Mouse (Mus musculus) CD4-positive, CD25-positive, alpha-beta regulatory T cell, adult 4 months (primary cell): ENCODE results near the gene C1ql4. TPM values are rescaled to one million over a fixed set of nuclear protein-coding genes. Genes with fewer than 3 reads are reported as not detected.

Source experiments
- polyA plus RNA-seq, 2 experiments: library from polyadenylated mRNA; unstranded; fragments of 100-300 nt; shearing (Covaris generic); gene quantifications; one replicate each; pipeline ENCODE4 v1.2.1; 2017

The C1ql4 gene
- polyA plus RNA-seq, 2 experiments from 2014 or later = not detected

Other genes with a start within 250 kb of the C1ql4 start
- gene Kmt2d, start 216.6 kb downstream of the C1ql4 start, polyA plus RNA-seq = 10 to 100 TPM; 30.9 to 38.6 TPM
- gene Rhebl1, start 193.3 kb downstream of the C1ql4 start, polyA plus RNA-seq = 10 to 100 TPM; 11.3 to 14.2 TPM
- gene Dhh, start 189.3 kb downstream of the C1ql4 start, polyA plus RNA-seq = not detected
- gene Lmbr1l, start 169.6 kb downstream of the C1ql4 start, polyA plus RNA-seq = 10 to 100 TPM; 23.3 to 61.6 TPM
- gene Tuba1b, start 153.3 kb downstream of the C1ql4 start, polyA plus RNA-seq = 100 to 1,000 TPM; 419 to 534 TPM
- not detected for gene Gm49450, start 134.3 kb downstream of the C1ql4 start, polyA plus RNA-seq
- 100 to 1,000 TPM; 212 to 259 TPM for gene Tuba1a, start 134.1 kb downstream of the C1ql4 start, polyA plus RNA-seq
- gene Tuba1c, start 57.9 kb downstream of the C1ql4 start, polyA plus RNA-seq = 100 to 1,000 TPM in 1 of 2 experiments, 10 to 100 TPM in 1; 74.6 to 131 TPM
- not detected for gene Prph, start 32.6 kb downstream of the C1ql4 start, polyA plus RNA-seq
- gene Troap, start 13.2 kb downstream of the C1ql4 start, polyA plus RNA-seq = 1 to 10 TPM in 1 of 2 experiments, under 1 TPM in 1; 0.59 to 1.3 TPM
- not detected for gene Dnajc22, start 5.4 kb upstream of the C1ql4 start, polyA plus RNA-seq
- gene Spats2, start 38.1 kb upstream of the C1ql4 start, polyA plus RNA-seq = under 1 TPM in 1 of 2 experiments, not detected in 1; 0.62 TPM
- gene Kcnh3, start 137.0 kb upstream of the C1ql4 start, polyA plus RNA-seq = 1 to 10 TPM in 1 of 2 experiments, under 1 TPM in 1; 0.22 to 1.3 TPM
- gene Mcrs1, start 164.1 kb upstream of the C1ql4 start, polyA plus RNA-seq = 10 to 100 TPM; 51.4 to 62.3 TPM
- 10 to 100 TPM in 1 of 2 experiments, 1 to 10 TPM in 1; 9.7 to 17.7 TPM for gene Prpf40b, start 207.3 kb upstream of the C1ql4 start, polyA plus RNA-seq
- gene Fam186b, start 208.1 kb upstream of the C1ql4 start, polyA plus RNA-seq = under 1 TPM; 0.16 to 0.18 TPM